Mouse (Mus musculus): ENCODE data around the gene Cyp11a1. TPM values are rescaled to one million over a fixed set of nuclear protein-coding genes. Genes with fewer than 3 reads are reported as not detected.

The Cyp11a1 gene
- total RNA-seq (2021): under 1 TPM; 0.17 to 0.63 TPM
- long read RNA-seq, experiment 1: 0 reads
- long read RNA-seq, experiment 2, partial matches to known transcripts: 0 of 1 reads
- long read RNA-seq, experiment 2, other reads (novel, unspliced or antisense): 0 of 1 reads

- intact Hi-C loops (cut with DNase I): no loop called here
- no peak for DNase-seq
Measured at GRCm38 (mm10) chr9:58005753-58006461, at the start of gene Cyp11a1. TSS of gene Cyp11a1 (plus strand) at chr9:58006411.

GRCm38 (mm10) chr9:57956838-57957236, 49.4 kb upstream of the Cyp11a1 start:
- intact Hi-C loops (cut with DNase I): no loop called here
- DNase-seq: no peak

DNA sequence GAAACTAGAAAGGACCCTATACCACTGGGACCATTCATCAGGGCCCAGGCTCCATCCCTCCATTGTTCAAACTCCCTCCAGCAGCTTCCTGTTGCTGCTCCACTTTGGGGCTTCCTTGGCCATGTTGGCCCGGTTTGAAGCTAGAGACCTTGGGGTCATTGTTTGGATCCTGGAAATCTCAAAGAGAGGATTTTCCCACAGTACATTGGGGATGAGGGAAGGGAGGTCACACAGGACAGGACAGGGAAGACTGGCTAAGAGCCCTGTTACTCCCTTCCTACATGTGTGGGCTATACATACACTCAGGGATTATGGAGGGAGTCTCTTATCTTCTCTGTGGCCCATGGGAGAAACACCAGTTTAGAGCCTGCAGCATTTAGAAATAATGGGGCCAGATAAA, 47.6 kb upstream of the Cyp11a1 start:
- intact Hi-C loops (cut with DNase I): no loop called here
- DNase-seq: peak in 1 of 2 experiments; percentile 20

DNA sequence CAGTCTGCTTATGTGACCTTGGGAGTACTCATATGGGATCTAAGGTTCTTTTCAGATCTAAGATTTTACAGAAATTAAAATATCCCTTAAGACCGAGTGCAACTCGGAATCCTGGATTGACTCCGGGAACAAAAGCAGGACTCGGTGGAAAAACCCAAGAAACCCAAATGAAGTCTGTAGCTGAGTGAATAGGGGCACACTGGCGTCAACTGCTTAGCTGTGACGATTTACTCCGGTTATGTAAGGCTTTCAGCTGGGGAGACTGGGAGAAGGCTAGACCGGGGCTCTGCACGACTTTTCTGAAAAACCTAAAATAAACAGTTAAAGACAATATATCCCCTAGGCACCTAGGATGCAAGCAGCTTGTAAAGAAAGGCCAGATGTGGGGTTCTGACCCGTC, 46.8 kb upstream of the Cyp11a1 start:
- DNase-seq: no peak
- intact Hi-C loops (cut with DNase I): no loop called here

GRCm38 (mm10) chr9:57959886-57960866, 46.0 kb upstream of the Cyp11a1 start:
- no peak for DNase-seq
- intact Hi-C loops (cut with DNase I): no loop called here

DNA sequence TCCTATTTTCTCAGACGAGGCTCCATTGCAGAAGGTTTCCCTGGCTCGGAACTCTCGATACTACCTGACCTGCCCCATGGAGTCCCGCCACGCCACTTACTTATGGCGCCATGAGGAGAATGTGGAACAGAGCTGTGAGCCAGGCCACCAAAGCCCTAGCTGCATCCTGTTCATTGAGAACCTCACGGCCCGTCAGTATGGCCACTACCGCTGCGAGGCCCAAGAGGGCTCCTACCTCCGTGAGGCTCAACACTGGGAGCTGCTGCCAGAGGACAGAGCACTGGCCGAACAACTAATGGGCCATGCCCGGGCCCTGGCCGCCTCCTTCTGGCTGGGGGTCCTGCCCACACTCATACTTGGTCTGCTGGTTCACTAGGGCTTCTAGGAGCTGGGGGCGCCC, 45.0 kb upstream of the Cyp11a1 start:
- no peak for DNase-seq
- intact Hi-C loops (cut with DNase I): no loop called here

DNA sequence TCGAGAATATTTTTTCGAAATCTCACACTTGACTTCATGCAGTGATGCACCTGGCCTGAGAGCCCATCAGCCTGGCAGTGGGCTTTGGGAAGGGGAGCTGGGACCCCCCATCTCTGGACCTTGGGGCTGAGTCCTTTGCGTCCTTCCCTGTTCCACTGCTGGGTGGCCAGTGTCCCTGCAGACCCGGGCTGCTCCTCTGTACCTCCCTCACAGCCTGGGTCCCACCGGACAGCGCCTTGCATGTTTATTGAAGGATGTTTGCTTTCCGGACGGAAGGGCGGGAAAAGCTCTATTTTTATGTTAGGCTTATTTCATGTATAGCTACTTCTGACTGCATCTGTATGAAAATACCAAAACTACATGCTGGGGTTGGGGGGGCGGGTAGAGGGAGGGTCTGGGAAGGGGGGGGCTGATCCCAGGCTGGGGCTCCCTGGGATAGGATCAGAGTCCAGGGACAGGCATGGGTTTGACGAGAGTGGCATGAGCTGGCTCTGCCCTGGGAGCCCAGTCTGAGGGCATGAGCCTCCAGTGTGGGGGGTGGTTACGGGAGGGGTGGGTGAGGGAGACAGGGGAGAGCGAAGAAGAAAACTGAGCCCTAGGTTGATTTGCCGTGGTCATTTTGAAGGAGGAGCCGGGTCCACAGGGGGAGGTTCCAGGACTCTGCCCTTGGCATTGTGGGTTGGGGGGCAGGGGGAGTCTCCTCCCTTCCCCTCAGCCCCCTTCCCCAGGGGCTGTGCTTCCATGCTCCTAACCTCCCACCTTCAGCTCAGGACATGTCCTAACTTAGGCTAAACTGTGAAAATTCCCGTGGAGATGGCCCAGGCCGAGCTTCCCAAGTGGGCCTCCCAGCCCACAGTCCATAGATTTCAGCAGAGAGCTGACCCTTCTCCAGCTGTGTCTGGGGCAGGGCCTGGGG, 44.1 kb upstream of the Cyp11a1 start:
- no peak for DNase-seq
- intact Hi-C loops (cut with DNase I): no loop called here

GRCm38 (mm10) chr9:57963249-57963997, 42.8 kb upstream of the Cyp11a1 start:
- intact Hi-C loops (cut with DNase I): no loop called here
- DNase-seq: no peak

- DNase-seq: no peak
- intact Hi-C loops (cut with DNase I): no loop called here
Measured at GRCm38 (mm10) chr9:57963998-57964395, 42.2 kb upstream of the Cyp11a1 start.

DNA sequence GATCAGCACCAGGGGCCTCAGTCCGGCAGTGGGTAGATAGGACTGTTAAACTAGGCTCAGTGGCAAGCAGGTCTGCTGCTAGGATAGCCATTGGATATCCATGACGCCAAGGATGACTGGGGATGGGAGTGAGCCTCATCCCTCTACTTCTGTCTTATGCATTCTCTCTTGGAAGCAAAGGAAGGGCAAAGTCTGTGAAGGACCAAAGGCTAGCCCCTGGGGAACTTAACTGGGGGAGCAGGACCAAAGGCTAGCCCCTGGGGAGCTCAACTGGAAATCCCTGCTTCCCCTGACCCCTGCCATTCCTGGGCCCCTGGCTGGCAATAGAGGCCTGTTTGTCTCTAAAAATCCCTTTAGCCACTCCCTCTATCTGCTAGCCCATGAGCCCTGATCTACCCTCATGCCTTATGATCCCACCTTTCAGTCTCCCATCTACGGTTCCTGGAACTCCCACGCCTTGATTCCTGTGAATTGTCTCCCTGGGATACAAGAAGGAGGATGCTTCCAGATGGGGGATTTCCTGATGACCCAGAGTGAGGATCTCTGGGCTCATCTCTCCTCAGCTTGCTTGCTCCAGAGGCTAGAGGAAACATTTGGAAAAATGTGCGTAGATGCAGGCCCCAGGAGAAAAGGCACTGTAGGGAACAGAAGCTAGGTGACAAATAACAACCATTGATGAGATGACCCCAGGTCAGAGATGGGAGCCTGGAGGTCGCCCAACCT, 41.5 kb upstream of the Cyp11a1 start:
- no peak for DNase-seq
- intact Hi-C loops (cut with DNase I): no loop called here

GRCm38 (mm10) chr9:57965281-57966185, 40.7 kb upstream of the Cyp11a1 start:
- peak in 1 of 2 experiments; percentile 43 for DNase-seq
- intact Hi-C loops (cut with DNase I): loop anchor here (2.0 kb wide), 1 partner anchor 21 kb away; no protein-coding TSS in a partner anchor

DNA sequence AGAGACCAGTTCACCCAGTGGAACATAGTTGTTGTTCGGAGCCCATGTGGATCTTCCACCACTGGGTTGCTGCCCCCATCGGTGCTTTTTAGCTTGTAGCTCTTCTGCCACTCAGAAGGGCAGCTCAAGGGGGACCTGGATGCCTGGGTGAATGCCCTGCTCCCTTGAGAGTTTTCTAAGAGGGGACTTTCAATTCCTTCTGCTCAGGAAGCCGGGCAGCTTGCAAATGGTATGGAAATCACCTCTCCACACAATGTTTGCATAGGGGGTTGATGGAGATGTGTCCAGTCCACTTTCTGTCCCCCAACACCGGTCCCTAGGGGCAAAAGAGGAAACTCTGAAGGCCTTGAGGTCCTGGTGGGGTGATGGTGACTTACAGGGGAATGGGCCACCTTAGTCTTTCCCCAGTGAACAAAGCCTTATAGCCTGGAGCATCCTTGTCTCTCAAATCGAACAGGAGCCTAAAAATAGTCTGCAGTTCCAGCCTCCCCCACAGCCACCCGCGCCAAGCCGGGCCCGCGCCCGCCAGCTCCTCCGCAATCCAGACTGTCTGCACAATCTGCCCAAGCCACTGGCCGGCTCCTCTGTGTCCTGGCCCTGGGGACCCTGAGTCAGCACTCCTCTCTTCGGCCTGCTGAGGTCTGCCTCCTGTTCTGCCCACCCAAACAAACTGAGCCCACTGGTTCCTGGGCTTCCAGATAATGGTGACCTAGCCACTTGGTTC, 38.8 kb upstream of the Cyp11a1 start:
- intact Hi-C loops (cut with DNase I): loop anchor here (2.0 kb wide), 1 partner anchor 23 kb away; no protein-coding TSS in a partner anchor
- DNase-seq: peak; percentile 82 to 83

DNA sequence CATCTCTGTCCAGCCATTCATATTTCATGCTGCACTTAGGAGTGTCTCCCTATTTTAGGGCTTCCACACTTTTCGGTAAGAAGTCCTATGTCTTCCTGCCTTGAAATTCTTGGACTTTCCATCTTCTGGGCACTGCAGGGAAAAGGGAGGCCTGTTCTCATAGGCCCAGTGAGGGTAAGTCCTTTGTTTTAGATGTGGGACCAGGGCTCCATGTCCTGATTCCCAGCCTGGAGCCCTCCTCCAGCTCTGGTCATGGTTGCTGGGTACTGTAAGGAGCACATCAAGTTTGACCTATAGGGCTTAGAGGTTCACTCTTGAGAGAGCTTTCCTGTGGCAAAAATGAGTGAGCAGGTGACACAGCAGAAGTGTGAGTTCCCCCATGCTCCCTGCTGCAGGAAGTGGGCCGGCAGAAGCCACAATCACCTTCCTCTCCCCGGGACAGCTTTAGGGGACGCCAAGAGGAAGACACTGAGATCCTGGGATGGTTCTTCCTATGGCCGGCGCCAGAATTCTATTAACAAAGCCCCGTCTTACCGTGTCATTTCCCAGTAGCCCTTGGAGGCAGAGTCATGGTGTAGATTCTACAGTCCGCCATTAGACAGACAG, 37.9 kb upstream of the Cyp11a1 start:
- intact Hi-C loops (cut with DNase I): no loop called here
- no peak for DNase-seq

- no peak for DNase-seq
- intact Hi-C loops (cut with DNase I): no loop called here
Measured at GRCm38 (mm10) chr9:57968783-57969542, 37.2 kb upstream of the Cyp11a1 start.

DNA sequence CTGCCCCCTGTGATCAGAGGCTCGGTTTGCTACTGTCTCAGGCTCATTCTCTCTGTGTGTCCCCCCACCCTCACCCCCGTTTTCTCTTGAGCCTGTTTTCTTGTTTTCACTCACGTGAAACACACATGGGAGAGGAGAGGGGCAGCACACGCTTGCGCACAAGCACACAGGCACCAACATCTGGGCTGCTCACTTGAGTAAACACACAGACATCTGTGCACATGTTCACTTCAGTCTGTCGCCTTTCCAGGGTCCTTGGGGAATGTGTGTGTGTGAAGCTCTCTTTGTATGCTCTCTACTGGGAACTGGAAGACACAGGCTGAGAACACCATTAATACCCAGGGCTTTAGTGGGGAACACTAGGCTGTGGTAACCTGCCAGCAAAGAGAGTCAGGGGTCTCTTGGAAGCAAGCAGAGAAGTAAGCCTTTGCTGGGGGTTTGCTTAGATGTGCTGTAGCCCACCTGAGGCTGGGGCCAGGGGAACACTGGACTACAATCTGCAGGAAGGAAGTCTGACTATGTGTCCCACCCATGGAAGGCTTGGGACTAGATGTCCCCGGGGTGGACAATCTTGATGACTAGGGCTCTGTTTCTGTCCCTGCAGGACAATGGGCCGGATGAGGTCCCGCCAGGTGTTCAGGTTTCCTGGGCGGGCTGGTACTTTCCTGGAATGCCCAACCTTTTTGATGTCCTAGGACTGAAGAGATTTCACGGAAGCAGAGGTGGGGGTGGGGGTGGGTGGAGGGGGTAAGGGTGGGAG, 36.3 kb upstream of the Cyp11a1 start:
- peak in 1 of 2 experiments; percentile 52 for DNase-seq
- intact Hi-C loops (cut with DNase I): no loop called here
